Mouse (Mus musculus) heart, postnatal 14 days (tissue): Measurements from ENCODE around the gene Eif2ak1. TPM values are rescaled to one million over a fixed set of nuclear protein-coding genes. Genes with fewer than 3 reads are reported as not detected.

Experiments
- DNase-seq, 2 experiments: peaks; one replicate each; pipeline ENCODE4 v3.0.0; 2021 to 2022
- intact Hi-C: fragments of 180-260 bp; cut with DNase I; formaldehyde crosslinking; loops from one replicate; pipeline ENCODE4 v1.15.1; 2025
- total RNA-seq, 2 experiments: library from RNA; stranded (reverse); gene quantifications; 2 replicates each; pipeline ENCODE4 v1.2.3; 2021

Gene Eif2ak1
- total RNA-seq, 2 experiments from 2014 or later, result 19.1 to 20.0 TPM

DNA sequence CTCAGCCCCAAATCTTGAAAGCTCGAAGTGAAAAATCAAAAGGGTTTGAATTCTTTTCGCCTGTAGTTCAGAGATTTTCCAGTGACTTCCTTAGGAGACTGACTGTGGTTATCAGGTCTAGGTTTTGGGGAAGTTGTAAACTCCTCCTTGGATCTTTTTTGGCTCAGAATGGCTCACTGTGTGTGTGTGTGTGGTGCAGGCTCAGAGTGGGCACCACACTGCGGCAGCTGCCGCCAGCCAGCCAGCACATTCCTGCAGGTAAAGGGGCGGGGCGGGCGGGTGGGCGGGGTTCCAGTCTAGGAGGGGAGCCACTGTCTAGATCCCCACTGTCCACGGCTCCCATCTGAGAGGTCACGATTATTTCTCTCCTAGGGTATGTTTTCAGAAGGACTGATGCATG, 124.0 kb downstream of the Eif2ak1 start:
- DNase-seq, result no peak
- intact Hi-C loops, result no loop called here

- intact Hi-C loops, result no loop called here
- no peak for DNase-seq
These were observed 125.9 kb downstream of the Eif2ak1 start for GRCm38 (mm10) chr5:143943231-143944125.

DNA sequence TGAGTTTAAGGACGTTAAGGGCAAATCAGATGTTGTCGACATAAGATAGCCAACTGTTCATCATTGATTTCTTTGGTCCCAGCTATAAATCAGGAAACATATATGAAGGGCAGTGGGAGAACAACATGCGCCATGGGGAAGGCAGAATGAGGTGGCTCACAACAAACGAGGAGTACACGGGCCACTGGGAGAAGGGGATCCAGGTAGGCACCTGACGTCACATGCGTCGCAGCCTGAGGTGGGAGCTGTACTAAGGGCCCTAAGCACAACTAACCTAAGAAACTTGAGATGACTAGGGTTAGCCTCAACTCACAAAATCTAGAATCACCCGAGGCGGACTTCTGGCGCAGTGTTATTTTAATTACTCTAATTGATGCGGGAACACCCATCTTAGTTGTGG, 130.8 kb downstream of the Eif2ak1 start:
- no peak for DNase-seq
- intact Hi-C loops, result no loop called here

DNA sequence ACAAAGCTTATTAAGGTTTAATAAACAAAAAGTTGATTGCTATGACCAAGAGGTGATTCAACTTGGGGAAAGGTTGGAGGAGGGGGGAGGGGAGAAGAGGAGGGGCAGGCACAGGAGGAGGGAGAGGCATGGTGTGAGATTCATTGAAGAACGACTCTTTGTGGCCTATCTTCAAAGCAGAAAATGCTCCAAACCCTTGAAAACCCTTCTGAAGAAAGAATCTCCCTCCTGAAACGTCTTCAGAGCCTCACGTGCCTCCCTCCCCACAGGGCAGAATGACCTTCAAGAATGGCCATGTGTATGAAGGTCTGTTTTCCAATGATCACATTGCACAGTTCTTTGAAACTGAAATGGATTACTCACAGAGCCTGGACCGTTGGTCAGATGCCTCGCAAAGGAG, 132.4 kb downstream of the Eif2ak1 start:
- DNase-seq, result no peak
- intact Hi-C loops, result no loop called here

Other genes with a start within 250 kb of the Eif2ak1 start
- gene Cyth3, start 195.3 kb upstream of the Eif2ak1 start, total RNA-seq, result 10 to 100 TPM; 62.2 to 66.8 TPM
- gene Usp42, start 85.5 kb upstream of the Eif2ak1 start, total RNA-seq, result 1 to 10 TPM; 8.1 to 8.3 TPM
- not detected for gene Ankrd61, start 79.9 kb downstream of the Eif2ak1 start, total RNA-seq
- 10 to 100 TPM; 31.5 to 35.7 TPM for gene Aimp2, start 92.1 kb downstream of the Eif2ak1 start, total RNA-seq
- 1 to 10 TPM; 5.6 to 7.6 TPM for gene Pms2, start 92.2 kb downstream of the Eif2ak1 start, total RNA-seq
- gene Gm42421, start 110.4 kb downstream of the Eif2ak1 start, total RNA-seq, result under 1 TPM in 1 of 2 experiments, not detected in 1; 0.50 TPM
- under 1 TPM; 0.34 to 0.53 TPM for gene Rsph10b, start 115.2 kb downstream of the Eif2ak1 start, total RNA-seq
- 10 to 100 TPM; 28.8 to 29.6 TPM for gene Ccz1, start 197.1 kb downstream of the Eif2ak1 start, total RNA-seq
- gene Ocm, start 208.9 kb downstream of the Eif2ak1 start, total RNA-seq, result not detected